Mouse (Mus musculus): ENCODE data around the gene Zfp384. TPM values are rescaled to one million over a fixed set of nuclear protein-coding genes. Genes with fewer than 3 reads are reported as not detected.
A peak's percentile ranks its signal among the peaks of the same experiment; 100 is the strongest.

The Zfp384 gene
- polyA plus RNA-seq, 1 experiment from 2014 or later = 18.5 TPM

DNA sequence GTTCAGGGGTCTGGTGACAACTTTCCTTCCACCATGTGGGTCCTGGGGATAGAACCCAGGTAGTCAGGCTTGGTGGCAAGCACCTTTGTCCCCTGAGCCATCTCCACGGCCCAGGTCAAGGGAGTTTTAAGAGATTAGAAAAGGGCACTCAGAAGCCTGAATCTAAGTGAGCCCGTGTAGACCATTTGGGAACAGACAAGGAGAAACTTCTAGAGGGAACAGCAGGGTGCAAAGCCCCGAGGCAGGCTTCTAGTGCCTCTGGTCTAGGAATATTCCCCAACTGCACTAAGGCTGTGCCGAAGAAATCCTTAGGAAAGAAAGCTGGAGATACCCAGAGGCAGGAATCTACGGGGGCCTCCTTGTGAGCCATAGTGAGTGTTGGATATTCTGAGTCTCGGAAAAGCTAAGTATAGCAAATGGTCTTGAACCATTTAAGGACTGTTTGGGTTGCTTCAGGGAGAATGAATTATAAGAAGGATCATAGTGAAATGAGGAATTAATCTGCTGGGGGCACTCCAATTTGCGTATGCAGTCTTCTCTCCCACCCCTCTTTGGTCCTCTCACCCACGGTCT is 13.0 kb upstream of the Zfp384 start:
- H3K27ac ChIP-seq (replicated peaks) = peak overlapping the region; percentile 84
- H3K4me3 ChIP-seq (replicated peaks) = peak overlapping the region; percentile 76
- H3K9me3 ChIP-seq (replicated peaks) = no peaks in the 10 kb centered on the region
- WGBS = 38% methylated on average over 8 of the region's 8 CpGs
- peak overlapping the region; percentile 93 for H3K9ac ChIP-seq (replicated peaks)
- H3K27me3 ChIP-seq (replicated peaks) = peaks cover 36% of the 10 kb centered on the region
- H3K36me3 ChIP-seq = peaks cover 13% of the 10 kb centered on the region
- H3K4me1 ChIP-seq = peaks cover 40% of the 10 kb centered on the region
- ATAC-seq (ENCODE audit: low FRiP score) = peak; percentile 9; the same call in 1 of the 2 replicates
- H3K4me2 ChIP-seq = peak overlapping the region; percentile 90

DNA sequence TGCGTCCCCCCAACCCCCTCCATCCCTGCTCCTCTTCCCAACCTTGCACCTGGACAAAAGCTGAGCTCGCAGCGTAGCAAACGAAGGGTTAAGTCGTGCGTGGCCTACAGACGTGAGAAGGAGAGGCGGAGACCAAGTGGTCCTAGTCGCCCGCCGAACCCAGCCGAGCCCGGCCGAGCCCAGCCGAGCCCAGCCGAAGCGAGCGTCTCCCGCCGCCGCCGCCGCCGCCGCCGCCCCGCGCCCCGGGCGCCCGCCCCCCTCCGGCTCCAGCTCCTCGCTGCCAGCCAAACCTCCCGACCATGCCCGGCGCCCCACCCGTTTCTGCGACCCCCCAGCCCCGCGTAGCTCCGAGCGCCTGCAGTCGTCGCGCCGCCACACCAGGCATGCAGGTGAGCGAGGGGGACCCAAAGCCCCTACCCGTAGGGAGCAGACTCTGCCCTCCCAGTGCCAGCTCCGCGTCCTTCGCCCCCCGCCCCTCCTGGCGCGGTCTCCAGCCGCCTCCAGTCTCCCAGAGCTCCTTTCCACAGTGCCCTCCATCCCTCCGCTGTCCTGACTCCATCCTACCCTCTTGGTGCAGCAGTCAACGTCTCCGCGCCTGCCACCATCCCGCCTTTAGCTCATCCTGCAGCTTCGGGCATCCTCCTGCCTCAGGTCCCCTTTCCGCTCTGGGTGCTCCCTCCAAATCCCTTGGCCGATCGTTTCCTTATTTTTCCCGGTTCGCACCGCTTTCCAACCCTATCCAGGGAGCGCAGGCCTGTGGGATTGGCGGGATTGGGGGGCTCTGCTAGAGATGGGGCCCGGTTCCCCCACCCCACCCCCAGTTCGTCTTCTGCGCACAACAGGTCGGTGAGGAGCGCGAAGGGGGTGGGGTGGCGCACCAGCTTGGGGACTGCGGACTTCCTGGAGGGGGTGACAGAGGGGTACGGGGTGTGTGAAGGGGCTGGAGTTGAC is 12.1 kb upstream of the Zfp384 start, which contains the start of gene Pianp:
TSS of gene Pianp (plus strand) at position 144 of the 951 bp plus-strand sequence.
- peaks cover 22% of the 10 kb centered on the region for H3K36me3 ChIP-seq
- H3K4me1 ChIP-seq = peaks cover 40% of the 10 kb centered on the region
- H3K9me3 ChIP-seq (replicated peaks) = no peaks in the 10 kb centered on the region
- H3K4me3 ChIP-seq (replicated peaks) = peak within 1 kb of the TSS; percentile 76
- H3K27ac ChIP-seq (replicated peaks) = peak within 1 kb of the TSS; percentile 84
- peaks cover 45% of the 10 kb centered on the region for H3K27me3 ChIP-seq (replicated peaks)
- ATAC-seq (ENCODE audit: low FRiP score) = peak; percentile 89
- 2% methylated on average over 53 of the region's 78 CpGs for WGBS
- H3K9ac ChIP-seq (replicated peaks) = peak within 1 kb of the TSS; percentile 93
- peak within 1 kb of the TSS; percentile 90 for H3K4me2 ChIP-seq

DNA sequence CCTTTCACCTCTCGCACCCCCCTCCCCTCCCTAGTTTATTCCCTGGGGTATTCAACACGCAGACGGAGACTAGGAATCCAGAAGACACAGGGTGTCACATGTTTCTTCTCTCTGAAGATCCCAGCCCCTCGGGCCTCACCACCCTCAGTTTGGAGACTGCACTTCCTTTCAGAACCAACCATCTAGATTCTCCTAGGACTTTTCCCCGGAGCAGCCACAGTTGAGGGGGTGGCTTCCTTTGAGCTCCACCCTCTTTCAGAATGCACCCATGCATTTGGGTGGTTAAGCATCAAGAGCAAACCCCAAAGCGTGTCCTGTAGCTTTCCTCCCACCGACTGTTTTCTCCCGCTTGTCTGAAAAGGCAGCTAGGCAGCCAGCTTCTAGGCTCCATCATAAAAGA is 10.9 kb upstream of the Zfp384 start:
- H3K27ac ChIP-seq (replicated peaks) = no peak overlapping the region
- H3K4me1 ChIP-seq = peaks cover 40% of the 10 kb centered on the region
- peak overlapping the region; percentile 90 for H3K4me2 ChIP-seq
- H3K9ac ChIP-seq (replicated peaks) = peak overlapping the region; percentile 93
- 2% methylated on average over 8 of the region's 8 CpGs for WGBS
- peaks cover 26% of the 10 kb centered on the region for H3K36me3 ChIP-seq
- no peak for ATAC-seq (ENCODE audit: low FRiP score)
- H3K9me3 ChIP-seq (replicated peaks) = no peaks in the 10 kb centered on the region
- peaks cover 48% of the 10 kb centered on the region for H3K27me3 ChIP-seq (replicated peaks)
- H3K4me3 ChIP-seq (replicated peaks) = peak overlapping the region; percentile 76

DNA sequence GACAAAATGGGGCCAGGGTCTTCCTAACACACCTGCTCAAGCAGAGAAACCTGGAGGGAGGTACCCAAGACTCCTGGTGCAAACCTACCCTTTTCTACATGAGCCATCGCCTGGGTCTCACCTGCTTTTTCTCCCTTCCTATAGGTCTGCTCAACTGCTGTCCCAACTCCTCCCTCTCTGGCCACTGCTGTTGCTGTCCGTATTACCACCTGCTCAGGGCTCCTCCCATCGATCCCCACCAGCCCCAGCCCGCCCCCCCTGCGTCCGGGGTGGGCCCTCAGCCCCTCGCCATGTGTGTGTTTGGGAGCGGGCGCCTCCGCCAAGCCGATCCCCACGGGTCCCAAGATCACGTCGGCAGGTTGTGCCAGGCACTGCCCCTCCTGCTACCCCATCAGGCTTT is 9.9 kb upstream of the Zfp384 start:
- WGBS = 42% methylated on average over 14 of the region's 14 CpGs
- Histone ChIP-seq H3K27me3 (replicated peaks) (peaks cover 46% of the 10 kb centered on the region), H3K36me3 (peaks cover 26% of the 10 kb centered on the region), H3K9ac (replicated peaks) (0 out of 2 replicates have a peak overlapping the region, but pooled peaks have one; percentile 93), H3K4me1 (peaks cover 36% of the 10 kb centered on the region), H3K4me2 (peak overlapping the region; percentile 90; the same call in 1 of the 2 replicates), H3K9me3 (replicated peaks) (no peaks in the 10 kb centered on the region), H3K27ac (replicated peaks) (no peak overlapping the region), H3K4me3 (replicated peaks) (no peak overlapping the region)
- no peak for ATAC-seq (ENCODE audit: low FRiP score)

DNA sequence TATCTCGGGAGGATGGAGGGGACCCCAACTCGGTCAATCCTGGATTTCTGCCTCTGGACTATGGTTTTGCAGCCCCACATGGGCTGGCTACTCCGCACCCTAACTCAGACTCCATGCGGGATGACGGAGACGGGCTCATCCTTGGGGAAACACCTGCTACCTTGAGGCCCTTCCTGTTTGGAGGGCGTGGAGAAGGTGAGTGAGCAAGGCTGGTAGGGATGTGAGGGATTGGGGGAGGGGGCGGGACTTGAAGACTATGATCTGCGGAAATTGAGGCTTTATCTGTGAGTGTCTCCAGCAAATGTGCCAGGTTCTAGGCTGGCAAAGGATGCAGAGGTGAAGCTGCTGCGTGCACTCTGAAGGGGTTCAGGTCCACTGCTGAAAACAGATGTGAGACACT is 9.4 kb upstream of the Zfp384 start:
- 0 out of 2 replicates have a peak overlapping the region, but pooled peaks have one; percentile 7 for H3K9ac ChIP-seq (replicated peaks)
- peaks cover 43% of the 10 kb centered on the region for H3K27me3 ChIP-seq (replicated peaks)
- H3K36me3 ChIP-seq = peaks cover 26% of the 10 kb centered on the region
- no peak overlapping the region for H3K4me3 ChIP-seq (replicated peaks)
- no peak for ATAC-seq (ENCODE audit: low FRiP score)
- peaks cover 35% of the 10 kb centered on the region for H3K4me1 ChIP-seq
- no peak overlapping the region for H3K27ac ChIP-seq (replicated peaks)
- 41% methylated on average over 10 of the region's 10 CpGs for WGBS
- H3K9me3 ChIP-seq (replicated peaks) = no peaks in the 10 kb centered on the region
- H3K4me2 ChIP-seq = peak overlapping the region; percentile 90; the same call in 1 of the 2 replicates

DNA sequence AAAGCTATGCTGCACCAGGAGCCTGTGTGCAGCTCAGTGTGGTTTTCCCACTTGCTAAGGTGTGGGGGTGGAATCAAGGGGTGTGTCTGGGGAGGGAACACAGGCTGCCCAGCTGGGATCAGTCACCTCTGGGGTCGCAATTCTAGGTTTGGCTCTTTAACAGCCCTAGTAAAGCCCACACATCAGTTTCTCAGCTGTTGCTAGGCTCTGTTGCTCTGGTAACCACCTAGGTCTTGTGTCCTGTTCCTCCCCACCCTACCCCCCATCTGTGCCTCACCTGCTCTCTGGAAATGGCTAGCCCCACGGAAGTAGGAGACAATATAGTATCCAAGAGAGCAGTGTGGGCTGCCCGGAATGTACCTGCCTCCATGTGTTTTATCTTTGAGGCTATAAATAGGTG is 5.2 kb upstream of the Zfp384 start:
- Histone ChIP-seq H3K4me1 (peaks cover 18% of the 10 kb centered on the region), H3K27me3 (replicated peaks) (peaks cover 31% of the 10 kb centered on the region), H3K27ac (replicated peaks) (no peak overlapping the region), H3K9me3 (replicated peaks) (no peaks in the 10 kb centered on the region), H3K36me3 (peaks cover 26% of the 10 kb centered on the region), H3K4me3 (replicated peaks) (no peak overlapping the region), H3K9ac (replicated peaks) (no peak overlapping the region), H3K4me2 (no peak overlapping the region)
- no peak for ATAC-seq (ENCODE audit: low FRiP score)
- 37% methylated on average over 3 of the region's 3 CpGs for WGBS

DNA sequence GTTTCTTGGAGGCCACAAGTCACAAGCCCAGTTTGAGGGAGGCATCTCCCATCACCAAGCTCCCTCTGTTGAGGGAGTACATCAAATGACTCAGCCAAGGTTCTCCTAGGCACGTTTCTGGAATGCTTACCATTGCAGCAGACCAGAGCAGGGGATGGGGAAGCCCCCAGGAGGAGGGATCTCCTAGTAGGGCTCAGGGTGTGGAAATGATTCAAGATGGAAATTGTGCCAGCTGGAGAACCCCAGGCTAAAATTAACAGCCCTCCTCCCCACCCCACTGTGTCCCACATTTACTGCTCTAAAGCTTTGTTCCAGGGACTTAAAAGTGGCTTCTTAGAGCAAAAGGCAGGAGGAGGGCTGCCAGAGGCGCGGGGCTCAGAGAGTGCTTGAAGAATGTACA is 3.9 kb upstream of the Zfp384 start:
- ATAC-seq (ENCODE audit: low FRiP score) = no peak
- H3K27me3 ChIP-seq (replicated peaks) = peaks cover 19% of the 10 kb centered on the region
- no peak overlapping the region for H3K4me2 ChIP-seq
- no peak overlapping the region for H3K9ac ChIP-seq (replicated peaks)
- 8% methylated on average over 3 of the region's 3 CpGs for WGBS
- H3K36me3 ChIP-seq = peaks cover 20% of the 10 kb centered on the region
- H3K4me1 ChIP-seq = peaks cover 10% of the 10 kb centered on the region
- H3K9me3 ChIP-seq (replicated peaks) = no peaks in the 10 kb centered on the region
- H3K27ac ChIP-seq (replicated peaks) = no peak overlapping the region
- no peak overlapping the region for H3K4me3 ChIP-seq (replicated peaks)

DNA sequence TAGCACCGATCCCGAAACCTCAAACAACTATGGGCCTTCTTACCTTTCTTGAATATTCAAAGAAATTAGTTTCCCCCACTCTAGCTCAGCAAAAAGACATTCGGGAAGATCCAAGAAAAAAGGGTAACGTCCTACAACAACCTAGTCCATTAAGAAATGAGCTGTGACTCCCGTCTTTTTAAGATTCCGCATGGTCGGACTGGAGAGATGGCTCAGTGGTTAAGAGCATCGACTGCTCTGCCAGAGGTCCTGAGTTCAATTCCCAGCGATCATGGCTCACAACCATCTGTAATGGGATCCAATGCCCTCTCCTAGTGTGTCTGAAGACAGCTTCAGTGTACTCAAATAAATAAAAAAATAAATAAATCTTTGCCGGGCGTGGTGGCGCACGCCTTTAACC is 885 bp upstream of the Zfp384 start:
- Histone ChIP-seq H3K9me3 (replicated peaks) (no peaks in the 10 kb centered on the region), H3K36me3 (peaks cover 17% of the 10 kb centered on the region; the same call in 1 of the 2 replicates), H3K9ac (replicated peaks) (peak overlapping the region; percentile 63), H3K27ac (replicated peaks) (peak overlapping the region; percentile 98), H3K4me1 (peaks cover 40% of the 10 kb centered on the region), H3K27me3 (replicated peaks) (no peaks in the 10 kb centered on the region; the same call in 1 of the 2 replicates), H3K4me2 (peak overlapping the region; percentile 92), H3K4me3 (replicated peaks) (peak overlapping the region; percentile 70)
- 48% methylated on average over 13 of the region's 13 CpGs for WGBS
- peak; percentile 2; the same call in 1 of the 2 replicates for ATAC-seq (ENCODE audit: low FRiP score)

DNA sequence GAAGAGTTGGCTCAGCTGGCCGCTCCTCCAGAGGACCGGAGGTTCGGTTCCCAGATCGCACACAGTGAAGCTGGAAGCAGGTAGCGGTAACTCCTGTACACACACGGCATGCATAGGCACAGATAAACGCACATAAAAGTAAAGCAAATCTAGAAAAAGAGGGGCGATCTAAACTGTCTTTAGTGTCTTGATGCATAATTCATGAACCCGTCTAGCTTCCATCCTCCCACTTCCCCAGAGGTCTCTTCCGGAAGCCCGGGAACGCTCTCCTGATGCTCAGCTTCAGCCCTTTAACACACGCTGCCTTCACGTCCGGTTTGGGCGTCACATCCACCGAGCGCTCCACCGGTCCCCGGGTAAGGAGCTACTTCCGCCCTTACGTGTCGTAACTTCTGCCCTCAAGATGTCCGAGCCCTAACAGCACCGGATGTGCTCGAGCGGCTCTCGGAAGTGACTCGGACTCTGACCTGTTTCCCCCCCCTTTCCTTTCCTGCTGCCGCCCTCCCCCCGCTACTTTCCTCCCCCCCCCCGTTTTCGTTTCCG is 288 bp upstream of the Zfp384 start:
- peak overlapping the region; percentile 92 for H3K4me2 ChIP-seq
- peak overlapping the region; percentile 70 for H3K4me3 ChIP-seq (replicated peaks)
- no peaks in the 10 kb centered on the region for H3K27me3 ChIP-seq (replicated peaks)
- peak; percentile 98 for ATAC-seq (ENCODE audit: low FRiP score)
- under 1% methylated on average over 29 of the region's 34 CpGs for WGBS
- no peaks in the 10 kb centered on the region for H3K9me3 ChIP-seq (replicated peaks)
- H3K27ac ChIP-seq (replicated peaks) = peak overlapping the region; percentile 98
- peaks cover 17% of the 10 kb centered on the region; the same call in 1 of the 2 replicates for H3K36me3 ChIP-seq
- peaks cover 40% of the 10 kb centered on the region for H3K4me1 ChIP-seq
- peak overlapping the region; percentile 87 for H3K9ac ChIP-seq (replicated peaks)

DNA sequence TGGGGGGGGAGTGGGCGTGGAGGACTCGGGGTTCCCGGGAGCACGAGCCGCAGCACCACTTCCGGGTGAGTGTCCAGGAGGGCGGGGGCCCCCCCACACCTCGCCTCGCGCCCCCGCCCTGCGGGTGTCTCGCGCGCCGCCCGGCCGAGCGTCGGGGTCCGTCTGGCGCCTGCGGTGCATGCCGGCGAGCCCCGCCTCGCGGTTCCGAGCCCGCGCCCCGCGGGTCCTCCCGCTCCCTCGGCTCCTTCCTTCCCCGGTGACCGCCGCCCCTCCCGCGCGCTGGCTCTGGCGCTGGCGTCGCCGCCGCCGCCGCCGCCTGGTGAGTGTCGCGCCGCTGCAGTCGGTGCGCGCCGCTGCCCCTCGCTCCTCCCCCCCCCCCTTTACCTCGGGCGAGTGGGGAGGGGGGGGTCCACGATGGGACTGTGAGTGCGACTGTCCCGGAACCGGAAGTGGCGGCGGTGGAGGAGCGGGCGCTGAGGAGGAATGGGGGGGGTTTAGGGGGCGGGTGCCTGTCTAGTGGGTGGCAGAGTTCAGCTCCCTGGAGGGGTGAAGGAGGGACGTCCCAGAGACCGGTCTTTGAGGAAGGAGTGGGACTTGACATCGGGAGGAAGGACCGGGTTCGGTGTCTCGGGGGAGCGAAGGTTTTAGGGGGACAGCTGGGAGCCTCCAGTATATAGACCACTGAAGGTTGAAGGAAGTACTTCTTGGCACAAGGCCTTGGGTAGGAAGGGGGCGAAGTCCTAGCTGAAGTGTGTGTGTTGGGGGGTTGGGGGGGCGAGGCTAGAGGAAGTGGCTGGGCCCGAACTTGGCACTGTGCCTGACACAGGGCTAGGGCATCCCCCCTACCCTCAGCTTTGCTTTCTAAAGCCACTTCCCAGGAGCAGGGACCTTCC is 482 bp downstream of the Zfp384 start:
- H3K27ac ChIP-seq (replicated peaks) = peak overlapping the region; percentile 98
- peak overlapping the region; percentile 70 for H3K4me3 ChIP-seq (replicated peaks)
- peak overlapping the region; percentile 92 for H3K4me2 ChIP-seq
- ATAC-seq (ENCODE audit: low FRiP score) = peak; percentile 88
- H3K27me3 ChIP-seq (replicated peaks) = no peaks in the 10 kb centered on the region
- under 1% methylated on average over 47 of the region's 78 CpGs for WGBS
- peaks cover 40% of the 10 kb centered on the region for H3K4me1 ChIP-seq
- H3K9ac ChIP-seq (replicated peaks) = peak overlapping the region; percentile 87
- peaks cover 20% of the 10 kb centered on the region for H3K36me3 ChIP-seq
- no peaks in the 10 kb centered on the region for H3K9me3 ChIP-seq (replicated peaks)

DNA sequence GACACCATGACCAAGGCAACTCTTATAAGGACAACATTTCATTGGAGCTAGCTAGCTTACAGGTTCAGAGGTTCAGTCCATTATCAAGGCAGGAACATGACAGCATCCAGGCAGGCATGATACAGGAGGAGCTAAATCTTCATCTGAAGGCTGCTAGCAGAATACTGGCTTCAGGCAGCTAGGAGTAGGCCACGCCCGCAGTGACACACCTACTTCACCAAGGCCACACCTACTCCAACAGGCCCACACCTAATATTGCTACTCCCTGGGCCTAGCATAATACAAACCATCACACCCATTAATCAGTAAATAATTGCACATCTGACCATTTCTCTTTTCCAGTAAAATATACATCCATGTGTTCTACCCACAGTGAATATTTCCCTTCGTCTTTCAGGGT is 8.7 kb downstream of the Zfp384 start:
- H3K27me3 ChIP-seq (replicated peaks) = no peaks in the 10 kb centered on the region
- no peak overlapping the region for H3K27ac ChIP-seq (replicated peaks)
- H3K9ac ChIP-seq (replicated peaks) = no peak overlapping the region
- H3K36me3 ChIP-seq = peaks cover 60% of the 10 kb centered on the region
- H3K4me3 ChIP-seq (replicated peaks) = no peak overlapping the region
- 94% methylated on average over 3 of the region's 3 CpGs for WGBS
- H3K9me3 ChIP-seq (replicated peaks) = no peaks in the 10 kb centered on the region
- no peak for ATAC-seq (ENCODE audit: low FRiP score)
- peaks cover 4% of the 10 kb centered on the region for H3K4me1 ChIP-seq
- H3K4me2 ChIP-seq = no peak overlapping the region

Data from neural tube, embryonic 15.5 days (tissue).